Mouse (Mus musculus): ENCODE measurements at regions not wholly inside any gene's neighbourhood (a gene's known extent, or its start where the extent isn't known, plus 50 kb on each side); places are given as distances from the start of the nearest gene placed in this dataset.

DNA sequence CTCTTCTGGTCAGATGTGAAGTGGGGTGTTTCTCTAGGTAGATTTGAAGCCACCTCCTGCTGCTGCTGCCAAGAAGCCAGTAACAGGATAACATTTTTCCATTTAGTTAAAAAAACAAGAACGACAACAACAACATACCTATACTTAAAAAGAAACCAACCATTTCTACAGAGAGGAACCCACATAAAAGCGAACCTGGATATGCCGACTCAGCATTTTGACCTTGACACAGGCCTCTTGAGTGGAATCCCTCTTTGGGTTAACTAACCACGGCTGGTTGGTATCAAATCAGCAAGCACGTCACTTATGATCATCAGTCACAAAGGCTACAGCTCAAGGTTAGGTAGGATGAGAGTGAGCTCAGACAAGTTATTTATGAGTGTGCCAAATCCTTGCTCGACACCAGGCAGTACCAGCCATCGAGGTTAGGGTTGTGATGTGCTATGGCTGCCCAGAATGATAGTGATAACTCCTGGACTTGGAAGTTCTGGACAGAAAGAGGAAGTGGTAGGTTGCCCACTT is 269.7 kb downstream of the Cbln1 start:
- CTCF ChIA-PET, result no interaction called here

DNA sequence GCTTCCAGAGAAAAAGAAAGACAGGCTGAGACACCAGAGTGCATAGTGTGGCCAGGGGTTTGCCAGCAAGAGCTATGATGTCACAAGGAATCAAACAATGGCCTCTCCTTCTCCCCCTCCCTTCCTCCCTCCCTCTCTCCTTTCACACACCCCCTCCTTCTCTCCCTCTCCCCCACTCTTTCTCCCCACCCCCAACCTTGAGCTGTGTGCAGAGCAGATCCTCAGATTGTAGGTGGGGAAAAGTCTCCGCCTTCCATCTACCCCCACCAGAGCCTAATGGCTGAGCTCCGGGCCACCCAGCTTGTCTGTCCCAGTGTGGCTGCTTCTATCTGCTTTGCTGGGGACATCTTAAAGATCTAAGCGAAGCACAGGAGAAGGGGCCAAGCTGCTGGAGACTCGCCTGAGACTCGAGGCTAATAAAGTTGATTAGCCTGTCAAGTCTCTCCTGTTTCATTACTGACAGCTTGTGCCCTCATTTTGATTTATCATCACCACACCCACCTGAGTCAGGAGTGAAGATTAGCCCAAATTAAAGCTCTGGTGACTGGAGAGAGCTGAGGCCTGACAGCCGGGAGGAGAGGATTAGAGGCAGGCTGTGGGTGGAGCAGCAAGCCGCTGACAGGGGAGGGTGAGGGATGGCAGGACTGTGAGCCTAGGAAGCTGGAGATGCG is 272.8 kb downstream of the Cbln1 start:
- CTCF ChIA-PET, result no interaction called here

DNA sequence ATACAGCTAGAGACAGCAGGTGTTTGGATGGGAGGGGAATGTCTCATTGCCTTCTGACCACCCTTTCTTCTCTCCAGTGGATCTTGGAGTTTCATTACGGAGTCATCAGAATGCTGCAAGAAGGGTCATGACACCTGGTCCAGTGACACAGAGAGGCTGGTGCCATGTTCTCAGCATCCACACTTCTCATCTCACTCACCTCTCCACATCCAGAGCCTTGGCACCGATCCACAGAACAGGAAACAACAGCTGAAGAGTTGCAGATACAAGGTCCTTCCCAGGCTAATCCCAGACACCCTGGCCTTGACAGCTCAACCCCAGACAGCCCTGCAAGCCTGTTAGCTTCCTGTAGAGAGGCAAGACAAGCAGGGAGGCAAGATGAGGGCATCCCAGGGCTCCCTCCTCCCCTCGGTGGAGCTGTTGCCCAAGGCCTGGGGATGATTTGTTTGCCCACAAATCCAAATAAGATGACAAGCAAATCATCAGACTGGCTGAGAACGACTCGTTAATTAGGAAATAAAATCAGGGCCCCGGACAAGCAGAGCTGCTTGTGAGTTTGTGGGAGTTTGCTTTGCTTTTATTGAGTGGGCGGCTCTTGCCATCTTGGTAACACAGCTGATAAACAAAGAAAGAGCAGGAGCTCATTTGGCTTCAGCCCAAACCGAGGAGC is 274.4 kb downstream of the Cbln1 start:
- CTCF ChIA-PET, result no interaction called here

DNA sequence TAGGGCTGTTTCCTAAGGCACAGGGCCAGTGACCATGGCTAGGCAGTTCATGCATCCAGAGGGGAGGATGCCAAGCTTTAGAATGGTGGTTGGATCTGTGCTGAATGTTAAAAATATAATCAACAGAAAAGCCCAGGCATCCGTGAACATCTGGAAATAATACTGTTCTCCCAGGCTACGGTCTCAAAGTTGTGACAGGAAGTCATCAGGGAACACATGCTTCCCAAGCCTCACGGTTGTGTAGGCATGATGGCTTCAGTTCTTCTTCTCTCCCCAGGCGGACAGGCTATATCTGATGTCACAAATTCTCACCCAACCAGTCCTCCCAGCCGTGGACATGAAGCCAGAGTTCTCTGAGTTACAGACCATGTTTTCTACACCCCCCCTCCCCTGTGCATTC is 275.4 kb downstream of the Cbln1 start:
- CTCF ChIA-PET, result no interaction called here

DNA sequence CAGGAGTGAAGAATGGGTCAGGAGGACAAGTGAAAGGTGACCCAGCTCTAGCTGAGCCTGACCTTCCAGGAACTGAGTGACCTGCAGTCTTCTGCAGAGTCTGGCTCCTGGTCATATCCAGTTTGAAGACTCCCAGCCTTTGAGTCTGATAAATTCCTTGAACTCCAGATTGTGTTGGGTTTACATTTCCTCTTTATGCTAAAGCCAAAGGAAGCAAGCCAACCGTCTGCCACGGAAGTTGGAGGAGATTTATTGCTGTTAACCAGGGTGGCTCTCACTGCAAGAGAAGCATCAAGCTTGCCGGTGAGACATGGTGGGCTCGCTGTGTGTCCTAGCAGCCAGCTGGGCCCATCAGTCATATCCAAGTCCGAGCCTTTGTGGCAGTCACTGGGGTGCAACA is 276.4 kb downstream of the Cbln1 start:
- CTCF ChIA-PET, result no interaction called here

DNA sequence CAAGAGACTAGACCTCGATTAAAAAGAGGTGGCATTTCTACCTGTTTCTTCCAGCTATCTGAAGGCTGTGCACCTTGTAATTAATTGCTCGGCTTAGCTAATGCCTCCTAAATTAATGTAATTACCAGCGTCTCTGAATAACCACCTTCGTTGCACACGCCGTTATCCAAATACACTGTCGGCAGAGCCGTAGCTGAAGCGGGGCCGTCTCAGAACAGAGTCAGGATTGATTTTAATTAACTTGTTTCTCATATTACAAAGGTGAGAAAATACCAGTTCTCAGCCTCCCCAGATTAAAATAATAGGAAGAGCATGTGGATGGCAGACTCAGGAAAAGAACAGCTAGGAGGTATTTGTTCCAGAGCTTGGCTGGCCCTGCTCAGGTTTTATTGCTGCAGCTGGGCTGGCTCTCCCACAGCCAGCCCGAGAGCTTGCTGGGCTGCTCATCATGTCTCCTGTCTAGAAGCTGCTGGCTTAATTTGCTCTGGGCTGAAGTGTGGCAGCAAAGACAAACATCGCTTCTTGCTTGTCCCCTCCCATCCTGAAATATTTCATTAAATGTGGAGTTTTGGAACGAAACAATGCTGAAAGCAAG is 282.5 kb downstream of the Cbln1 start:
- CTCF ChIA-PET, result no interaction called here

DNA sequence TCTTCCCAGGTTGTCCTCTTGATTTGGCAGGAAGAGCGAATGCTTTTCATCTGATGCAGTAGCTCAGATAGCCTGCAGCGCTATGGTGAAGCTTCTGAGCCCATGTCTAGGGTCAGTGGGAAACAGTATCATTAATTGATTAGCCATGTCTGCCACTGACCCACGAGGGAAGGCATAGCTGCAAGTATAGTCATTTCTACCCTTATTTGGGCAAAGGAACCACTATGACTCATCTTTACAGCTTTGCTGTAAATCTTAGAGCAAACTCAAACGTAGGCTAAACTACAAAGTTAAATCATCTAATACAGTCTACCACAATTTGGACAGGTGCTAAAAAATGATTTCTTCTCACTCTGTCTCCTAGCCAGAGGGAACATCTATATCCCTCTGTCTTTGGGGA is 289.5 kb downstream of the Cbln1 start:
- CTCF ChIA-PET, result no interaction called here

DNA sequence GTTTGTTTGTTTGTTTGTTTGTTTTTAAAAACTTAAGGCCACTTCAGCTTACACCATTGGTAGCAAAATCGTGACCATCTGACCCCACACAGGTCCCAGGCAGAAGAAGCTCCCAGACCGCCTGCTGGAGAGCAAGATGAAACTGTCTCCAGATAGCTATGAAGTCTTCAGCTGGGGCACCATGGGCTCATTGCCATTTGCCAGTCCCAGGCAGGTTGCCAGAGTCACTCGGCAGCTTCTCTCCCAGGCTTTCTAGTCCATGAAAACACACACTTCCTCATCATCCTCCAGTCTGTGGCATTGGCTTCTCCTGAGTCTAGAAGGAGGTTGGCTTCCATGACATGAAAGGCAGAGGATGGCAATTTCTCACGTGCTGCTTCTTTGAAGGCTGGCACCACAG is 293.5 kb upstream of the N4bp1 start:
- CTCF ChIA-PET, result no interaction called here

DNA sequence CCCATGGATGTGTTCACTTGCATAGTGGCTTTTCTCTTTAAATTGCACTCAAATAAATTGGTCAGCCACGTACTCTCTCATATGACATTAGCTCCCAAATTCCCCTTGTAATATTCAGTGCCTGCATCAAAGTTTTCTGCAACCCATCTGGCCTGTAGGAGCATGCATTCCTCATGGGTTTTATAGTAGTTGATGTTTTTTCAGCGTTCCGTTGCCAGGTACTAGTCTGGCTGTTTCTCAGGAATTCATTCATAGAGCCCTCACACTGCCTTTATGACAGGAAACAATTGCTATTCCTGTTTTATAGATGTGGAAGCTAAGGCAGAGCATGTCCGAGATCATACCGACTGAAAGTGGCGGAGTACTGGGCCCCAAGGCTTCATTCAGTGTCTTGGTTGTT is 292.6 kb upstream of the N4bp1 start:
- CTCF ChIA-PET, result no interaction called here

DNA sequence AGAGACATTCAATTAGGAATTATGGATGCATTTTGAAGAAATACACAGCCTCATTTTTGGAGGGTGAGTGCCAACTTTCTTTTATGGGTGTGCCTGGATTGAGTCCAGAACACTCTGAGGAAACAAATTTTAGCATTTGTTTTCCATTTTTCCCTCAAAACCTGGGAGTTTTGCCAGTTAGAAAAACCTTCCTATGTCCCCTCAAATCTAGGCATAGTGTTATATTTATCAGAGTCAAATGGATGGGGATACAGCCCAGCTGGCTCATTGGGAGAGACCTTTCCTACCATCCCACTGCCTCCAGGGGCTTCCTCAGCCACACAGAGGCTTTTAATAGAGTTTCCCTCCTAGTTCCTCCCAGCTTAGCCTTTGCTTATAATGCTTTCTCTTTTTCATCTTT is 290.0 kb upstream of the N4bp1 start:
- CTCF ChIA-PET, result no interaction called here

DNA sequence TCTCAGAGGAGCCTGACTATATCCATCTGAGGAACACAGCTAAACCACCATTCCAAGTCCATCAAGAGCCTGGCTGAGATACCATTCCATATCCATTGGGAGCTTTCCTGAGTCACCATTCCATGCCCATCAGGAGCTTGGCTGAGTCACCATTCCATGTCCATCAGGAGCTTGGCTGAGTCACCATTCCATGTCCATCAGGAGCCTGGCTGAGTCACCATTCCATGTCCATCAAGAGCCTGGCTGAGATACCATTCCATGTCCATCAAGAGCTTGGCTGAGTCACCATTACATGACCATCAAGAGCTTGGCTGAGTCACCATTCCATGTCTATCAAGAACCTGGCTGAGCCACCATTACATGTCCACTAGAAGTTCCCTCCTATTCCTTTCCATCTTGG is 288.7 kb upstream of the N4bp1 start:
- CTCF ChIA-PET, result no interaction called here

DNA sequence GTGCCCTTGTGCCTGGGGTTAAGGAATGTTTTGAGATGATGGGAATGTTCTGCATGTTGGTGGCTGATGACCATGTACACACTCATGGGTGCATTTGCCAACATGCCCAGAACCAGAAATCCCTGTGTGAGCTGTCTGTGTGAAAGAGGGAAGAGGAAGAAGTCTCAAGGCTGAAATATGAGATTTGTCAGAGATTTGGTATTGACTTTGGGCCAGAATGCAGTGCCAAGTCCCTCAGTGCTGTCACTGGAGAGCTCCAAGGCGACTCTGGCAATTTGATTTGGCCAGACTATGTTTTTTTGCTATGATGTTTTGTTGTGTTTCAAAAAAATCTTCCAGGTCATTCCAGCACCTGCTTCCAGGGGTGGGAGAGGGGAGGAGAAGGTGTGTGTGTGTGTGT is 281.7 kb upstream of the N4bp1 start:
- CTCF ChIA-PET, result no interaction called here

DNA sequence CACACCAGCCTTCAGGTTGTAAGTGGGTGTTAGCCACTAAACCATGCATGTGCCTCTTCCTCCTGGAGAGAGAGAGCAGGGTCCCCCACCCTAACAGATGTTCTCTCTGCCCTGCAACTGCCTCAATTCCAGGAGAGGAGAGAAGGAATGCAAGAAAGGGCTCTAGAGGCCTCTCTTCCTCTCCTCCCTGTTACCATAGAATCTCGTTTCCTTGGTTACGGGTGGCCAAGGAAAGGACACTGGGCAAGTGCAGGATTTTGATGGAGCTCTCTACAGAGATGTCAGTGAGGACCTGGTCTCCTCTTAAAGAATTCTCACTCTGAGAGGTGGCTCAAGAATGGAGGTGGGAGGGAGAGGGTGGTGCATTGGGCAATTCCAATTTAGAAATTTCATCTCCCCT is 275.4 kb upstream of the N4bp1 start:
- CTCF ChIA-PET, result no interaction called here

DNA sequence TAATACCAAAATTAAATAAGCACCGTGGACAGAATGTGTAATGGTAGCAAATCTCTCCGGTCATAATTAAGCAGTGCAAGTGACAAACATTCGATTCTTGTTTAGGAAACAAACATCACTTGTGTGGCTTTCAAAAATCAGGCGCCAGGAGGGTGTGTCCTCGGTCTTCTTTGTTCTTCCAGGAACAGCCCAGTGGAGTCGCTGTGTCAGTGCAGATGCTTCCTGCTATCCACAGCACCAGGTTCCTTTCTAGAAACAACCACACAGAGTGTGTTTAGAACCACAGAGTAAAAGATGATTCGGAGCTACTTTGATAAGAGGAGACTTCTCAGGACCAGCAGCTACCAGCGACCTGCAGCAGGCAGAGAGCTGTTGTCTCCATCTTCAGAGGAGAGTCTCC is 273.3 kb upstream of the N4bp1 start:
- CTCF ChIA-PET, result no interaction called here

DNA sequence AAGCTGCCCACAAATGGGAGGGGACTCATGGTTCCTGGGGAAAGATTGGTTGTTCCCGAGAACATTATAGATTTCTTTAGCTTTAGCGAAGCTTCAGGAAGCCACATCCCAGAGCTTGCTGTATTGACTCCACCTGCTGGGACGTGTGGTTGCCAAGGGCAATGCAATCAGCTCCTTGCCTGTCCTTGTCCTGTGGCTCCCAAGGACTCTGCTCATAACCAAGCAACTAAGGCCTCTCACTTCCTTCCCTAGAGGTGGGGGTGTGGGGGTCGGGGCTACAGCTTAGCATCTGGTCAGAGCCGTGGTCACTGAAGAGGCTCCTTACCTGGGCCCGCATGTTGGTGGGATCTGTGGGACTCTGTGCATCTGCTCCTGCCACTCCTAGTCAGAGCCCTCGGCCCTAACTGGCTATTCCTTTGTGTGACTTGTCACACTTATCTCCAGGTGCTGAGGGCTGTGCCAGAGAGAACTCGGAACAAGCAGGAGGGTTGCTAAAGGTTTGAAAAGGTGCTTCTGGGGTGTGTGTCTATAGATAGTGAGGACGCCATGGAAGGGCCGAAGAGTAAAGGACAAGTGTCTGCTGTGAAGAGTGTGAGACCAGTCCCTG is 270.9 kb upstream of the N4bp1 start:
- CTCF ChIA-PET, result no interaction called here

DNA sequence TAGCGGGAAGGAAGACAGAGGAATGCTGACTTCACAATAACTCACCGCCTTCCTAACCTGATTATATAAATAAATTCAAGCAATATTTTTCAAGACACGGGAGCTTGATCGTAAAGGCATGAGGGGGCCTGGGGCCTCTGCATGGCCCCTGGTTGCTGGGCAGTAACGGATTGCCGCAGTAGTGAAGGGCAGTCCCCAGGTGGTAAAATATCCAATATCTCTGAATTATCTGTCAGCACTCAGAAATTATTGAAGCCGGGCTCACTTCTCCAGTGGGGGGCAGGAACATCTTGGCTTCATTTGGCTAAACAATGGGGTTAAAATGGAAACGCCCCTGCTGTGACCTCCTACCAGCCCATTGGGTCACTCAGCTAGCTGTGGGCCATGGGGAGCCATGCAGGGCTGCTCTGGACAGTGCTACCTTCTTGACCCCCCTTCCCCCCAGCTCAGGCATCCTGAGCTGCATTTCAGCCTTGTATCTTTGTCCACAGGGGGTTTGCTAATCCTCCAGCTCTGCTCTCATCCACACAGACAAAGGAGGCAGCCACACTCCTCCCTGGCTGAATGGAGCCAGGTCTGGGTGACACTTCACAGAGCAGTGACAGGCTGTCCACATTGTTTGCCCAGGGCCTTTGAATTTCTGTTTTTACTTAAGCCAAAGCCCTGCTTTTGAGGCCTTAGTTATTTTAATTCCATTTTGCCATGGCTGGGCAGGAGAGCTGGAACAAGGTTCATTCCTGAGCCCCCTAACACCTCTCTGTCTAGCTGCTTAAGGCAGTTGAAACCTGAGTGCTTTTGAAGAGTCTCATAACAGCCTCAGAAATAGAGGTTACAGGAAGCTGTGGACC is 267.2 kb upstream of the N4bp1 start:
- CTCF ChIA-PET, result no interaction called here

DNA sequence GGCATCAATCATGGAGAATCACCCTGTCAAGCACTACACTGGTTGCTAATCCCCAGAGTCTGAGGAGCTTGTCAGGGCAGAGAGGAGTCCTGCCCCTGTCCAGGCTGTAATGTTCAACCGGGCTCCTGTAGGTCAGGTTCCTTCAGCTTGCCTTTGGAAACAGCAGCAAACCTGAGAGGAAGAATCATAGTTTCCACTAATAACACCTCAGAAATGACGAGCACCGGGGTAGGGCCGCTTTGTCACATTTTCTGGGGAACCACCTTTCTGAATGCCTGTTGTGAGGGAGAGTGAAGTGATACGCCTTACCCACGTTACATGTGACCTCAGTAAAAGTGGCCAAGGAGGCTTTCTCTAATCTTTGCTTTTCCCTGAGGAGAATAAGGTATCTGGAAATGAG is 263.8 kb upstream of the N4bp1 start:
- CTCF ChIA-PET, result no interaction called here

DNA sequence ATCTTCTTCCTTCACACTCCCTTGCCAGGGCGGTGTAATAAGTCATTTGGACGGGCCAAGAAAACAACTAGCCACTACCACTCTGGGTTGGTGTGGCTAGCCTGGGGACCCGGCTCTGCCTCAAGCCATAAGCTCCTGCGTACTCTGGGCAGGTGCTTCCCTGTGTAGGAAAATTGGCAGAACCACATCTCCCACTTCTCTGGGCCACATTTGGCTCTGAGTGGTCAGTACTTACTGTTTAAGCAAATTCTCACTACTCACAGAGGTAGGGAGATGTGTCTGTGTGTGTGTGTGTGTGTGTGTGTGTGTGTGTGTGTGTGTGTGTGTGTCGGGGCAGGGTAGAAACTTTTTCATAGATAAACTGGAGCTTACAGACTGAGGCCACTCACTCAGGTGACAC is 262.6 kb upstream of the N4bp1 start:
- CTCF ChIA-PET, result no interaction called here

DNA sequence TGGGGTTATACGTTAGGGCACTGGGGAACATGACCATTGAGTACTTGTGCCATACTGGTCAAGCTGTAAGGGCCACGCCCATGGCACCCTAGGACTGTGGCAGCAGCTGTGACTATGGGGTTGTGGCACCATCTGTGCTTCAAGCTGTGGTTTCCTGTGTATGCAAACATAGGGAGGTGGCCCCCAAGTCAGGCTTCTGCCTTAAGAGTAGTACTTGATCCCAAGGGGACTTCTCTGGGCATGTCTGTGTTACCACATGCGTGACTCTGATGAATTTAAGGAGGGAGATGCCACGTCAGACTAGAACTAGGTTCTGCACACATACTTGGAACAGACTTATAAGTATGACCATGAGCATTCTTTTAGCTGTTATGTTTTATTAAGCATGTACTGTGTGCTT is 252.4 kb upstream of the N4bp1 start:
- CTCF ChIA-PET, result no interaction called here

DNA sequence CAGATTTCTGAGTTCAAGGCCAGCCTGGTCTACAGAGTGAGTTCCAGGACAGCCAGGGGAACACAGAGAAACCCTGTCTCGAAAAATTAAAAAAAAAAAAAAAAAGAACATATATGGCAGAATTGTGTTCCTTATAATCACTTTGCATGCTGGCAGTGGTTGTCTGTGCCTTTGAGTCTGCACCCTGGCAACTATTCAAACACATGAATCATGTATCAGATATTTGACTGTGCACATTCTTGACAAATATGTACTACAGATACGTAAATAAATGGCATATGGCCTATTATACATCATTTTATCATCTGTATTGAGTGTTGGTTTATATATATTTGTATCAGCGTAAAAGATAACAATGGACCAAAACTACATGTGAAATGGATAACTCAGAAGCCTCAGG is 246.7 kb upstream of the N4bp1 start:
- CTCF ChIA-PET, result no interaction called here

DNA sequence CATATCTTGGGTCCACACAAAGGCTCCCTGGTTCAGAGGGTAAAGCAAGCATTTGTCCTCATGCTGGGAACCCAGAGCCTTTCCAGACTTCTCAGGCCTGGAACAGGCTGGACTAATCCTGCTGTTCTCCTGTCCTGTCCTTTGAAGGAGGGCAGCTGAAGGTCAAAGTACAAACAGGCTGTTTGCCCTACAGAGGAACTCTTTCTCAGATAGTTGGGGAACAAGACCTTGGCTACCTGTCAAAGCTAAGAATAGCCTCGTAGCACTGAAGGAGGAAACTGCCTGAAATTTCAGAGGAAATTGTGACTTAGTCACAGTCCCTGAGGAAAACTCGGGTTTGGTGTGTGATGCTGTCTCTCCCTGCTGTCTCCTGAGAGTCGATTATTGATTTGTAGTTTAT is 245.6 kb upstream of the N4bp1 start:
- CTCF ChIA-PET, result no interaction called here

DNA sequence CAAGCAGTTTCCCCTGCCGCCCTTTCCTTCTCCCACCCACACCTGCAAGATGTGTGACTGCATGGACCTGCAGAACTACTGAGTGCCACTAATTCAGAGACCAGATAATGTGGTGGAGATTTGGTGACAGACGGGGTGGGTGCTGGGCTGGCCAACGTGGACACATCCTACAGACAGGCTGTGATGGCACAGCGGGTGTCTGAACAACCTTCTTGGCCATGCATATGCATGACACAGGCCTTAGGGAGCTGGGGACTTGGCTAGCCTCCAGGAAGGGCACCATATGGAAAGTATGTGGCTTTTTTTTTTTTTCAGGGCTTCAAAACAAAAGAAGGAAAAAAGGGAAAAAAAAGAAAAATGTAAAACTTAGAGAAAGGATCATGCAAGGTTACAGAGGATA is 243.5 kb upstream of the N4bp1 start:
- CTCF ChIA-PET, result no interaction called here
